Mouse (Mus musculus) erythroid progenitor cell, adult 5-6 weeks (primary cell): ENCODE measurements around the gene Mapkapk3. TPM values are rescaled to one million over a fixed set of nuclear protein-coding genes. Genes with fewer than 3 reads are reported as not detected.

ENCODE experiments used
- ATAC-seq: replicated peaks from 2 replicates; pipeline ENCODE4 v1.8.0; 2016; ENCODE audit warnings: moderate number of reproducible peaks, mild to moderate bottlenecking, moderate TSS enrichment, inconsistent platforms; ENCODE audit not compliant: poor library complexity, low FRiP score, severe bottlenecking
- total RNA-seq, 2 experiments: library from RNA; stranded (forward) in 1 of 2; stranded (reverse) in 1 of 2; fragments of 150-400 nt in 1 of 2; fragments of 186-747, 209-891 nt in 1 of 2; gene quantifications; 2 replicates each; pipeline versions ENCODE4 v1.2.3 to v1.2.4; 2015 to 2017; ENCODE audit warnings: low replicate concordance in 2 of 2

The Mapkapk3 gene
- total RNA-seq, 2 experiments from 2014 or later = 15.7 to 17.2 TPM

- ATAC-seq = peak; percentile 83
Observed at GRCm38 (mm10) chr9:107296501-107296965, 6.9 kb upstream of the Mapkapk3 start.

DNA sequence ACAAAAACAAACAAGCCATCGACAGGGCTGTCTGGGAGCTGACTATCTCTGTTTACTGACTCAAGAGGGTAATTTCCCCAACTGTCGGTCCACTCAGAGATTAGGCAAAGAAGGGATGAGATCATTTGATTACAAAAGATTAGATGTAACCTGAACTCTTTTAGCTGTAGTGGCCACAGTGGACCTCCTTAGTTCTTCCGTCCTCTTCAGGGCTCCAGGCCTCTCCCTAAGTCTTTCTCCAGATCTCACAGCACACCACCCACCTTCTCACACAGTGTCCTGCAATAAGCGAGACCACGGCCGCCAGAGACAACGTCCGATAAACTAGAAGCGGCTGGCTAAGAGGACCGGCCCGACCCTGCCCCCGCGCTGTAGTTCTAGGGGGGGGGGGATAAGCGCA lies 6.4 kb upstream of the Mapkapk3 start:
- ATAC-seq = peak; percentile 21

GRCm38 (mm10) chr9:107296016-107296040 lies 6.2 kb upstream of the Mapkapk3 start, which contains the start of gene Cish:
TSS of gene Cish (plus strand) at chr9:107296026.
- ATAC-seq = no peak

DNA sequence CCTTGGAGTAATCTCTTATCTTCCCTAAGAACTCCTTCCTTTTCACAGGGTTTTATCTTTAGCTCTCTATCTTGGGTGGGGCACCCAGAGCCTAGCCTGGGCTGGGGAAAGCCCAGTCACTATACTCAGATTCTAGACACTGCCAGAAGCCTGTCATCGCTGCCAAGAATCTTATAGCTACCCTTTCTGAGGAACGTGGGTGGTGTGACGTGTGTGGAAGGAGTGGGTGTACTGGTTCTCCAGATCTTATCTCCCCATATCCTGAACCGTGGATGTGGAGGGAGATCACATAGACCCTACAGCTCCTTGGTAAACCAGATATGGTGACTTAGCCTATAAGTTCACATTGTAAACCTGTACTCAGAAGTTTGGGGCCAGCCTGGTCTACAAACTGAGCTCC lies 5.9 kb upstream of the Mapkapk3 start:
- no peak; the same call in 1 of the 2 replicates for ATAC-seq

GRCm38 (mm10) chr9:107294249-107294648 lies 4.6 kb upstream of the Mapkapk3 start:
- no peak for ATAC-seq

DNA sequence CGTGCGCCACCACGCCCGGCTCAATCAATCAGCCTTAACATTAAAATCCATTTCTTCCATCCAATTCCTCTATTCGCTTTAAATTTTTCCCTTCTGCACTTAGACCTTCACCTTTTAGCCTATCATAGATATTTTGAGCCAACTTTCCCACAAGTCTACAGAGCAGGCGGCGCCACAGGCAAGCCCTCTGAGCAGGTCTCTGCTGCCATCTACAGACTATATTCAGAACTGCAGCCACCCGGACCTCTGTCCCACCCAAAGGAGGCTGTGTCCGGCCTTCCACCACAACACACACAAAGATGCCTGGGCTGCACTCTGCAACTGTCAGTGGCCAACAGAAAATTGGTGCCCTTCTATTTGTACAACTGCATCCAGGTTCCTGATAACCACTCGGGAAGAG lies 1.2 kb upstream of the Mapkapk3 start:
- peak; percentile 56 for ATAC-seq

- peak; percentile 81 for ATAC-seq
Observed at GRCm38 (mm10) chr9:107288711-107289110, 966 bp downstream of the Mapkapk3 start.

DNA sequence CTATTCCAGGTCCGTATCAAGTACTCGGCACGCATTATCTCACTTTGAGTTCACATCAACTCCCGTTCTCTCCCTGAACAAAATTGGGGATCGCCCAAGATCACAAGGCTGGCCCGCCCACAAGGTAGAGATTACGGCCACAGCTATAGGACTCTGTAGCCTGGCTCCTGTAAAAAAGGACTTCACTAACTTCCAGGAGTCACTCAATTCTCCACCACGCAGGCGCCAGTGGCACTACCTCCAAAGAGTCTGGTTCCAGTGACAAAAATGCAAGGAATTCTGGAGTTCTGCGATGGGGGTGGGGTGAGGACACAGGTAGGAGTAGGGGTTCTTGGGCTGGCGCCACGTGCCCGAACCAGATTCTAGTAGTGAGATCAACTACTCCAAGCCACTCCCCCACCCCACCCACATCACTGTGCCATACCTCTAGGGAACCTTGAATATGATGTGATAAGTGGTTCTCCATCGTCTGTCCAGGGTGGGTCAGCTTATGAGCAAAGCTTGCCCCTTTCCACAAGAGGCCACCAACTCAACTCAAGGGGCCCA lies 1.5 kb downstream of the Mapkapk3 start:
- ATAC-seq = no peak

GRCm38 (mm10) chr9:107287294-107287693 lies 2.4 kb downstream of the Mapkapk3 start:
- ATAC-seq = no peak

DNA sequence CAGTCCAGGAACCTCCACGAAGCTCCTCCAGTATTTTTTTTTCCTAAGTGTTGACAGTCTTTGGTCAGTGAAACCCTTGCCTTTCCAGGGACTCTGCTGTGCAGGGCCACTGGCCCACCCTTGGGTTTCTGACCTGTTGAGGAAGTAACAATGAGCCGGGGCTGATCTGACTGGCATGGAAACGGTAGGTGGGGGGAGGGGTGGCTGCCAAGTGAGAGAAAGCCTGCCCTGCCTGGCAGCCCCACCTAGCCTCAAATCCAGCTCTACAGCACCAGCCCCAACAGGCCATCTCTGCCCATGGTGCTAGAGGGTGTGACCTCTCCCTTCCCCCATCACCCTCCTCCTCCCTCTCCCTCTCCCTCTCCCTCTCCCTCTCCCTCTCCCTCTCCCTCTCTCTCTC lies 4.7 kb downstream of the Mapkapk3 start:
- ATAC-seq = no peak

- no peak for ATAC-seq
Observed at GRCm38 (mm10) chr9:107282951-107283350, 6.7 kb downstream of the Mapkapk3 start.

DNA sequence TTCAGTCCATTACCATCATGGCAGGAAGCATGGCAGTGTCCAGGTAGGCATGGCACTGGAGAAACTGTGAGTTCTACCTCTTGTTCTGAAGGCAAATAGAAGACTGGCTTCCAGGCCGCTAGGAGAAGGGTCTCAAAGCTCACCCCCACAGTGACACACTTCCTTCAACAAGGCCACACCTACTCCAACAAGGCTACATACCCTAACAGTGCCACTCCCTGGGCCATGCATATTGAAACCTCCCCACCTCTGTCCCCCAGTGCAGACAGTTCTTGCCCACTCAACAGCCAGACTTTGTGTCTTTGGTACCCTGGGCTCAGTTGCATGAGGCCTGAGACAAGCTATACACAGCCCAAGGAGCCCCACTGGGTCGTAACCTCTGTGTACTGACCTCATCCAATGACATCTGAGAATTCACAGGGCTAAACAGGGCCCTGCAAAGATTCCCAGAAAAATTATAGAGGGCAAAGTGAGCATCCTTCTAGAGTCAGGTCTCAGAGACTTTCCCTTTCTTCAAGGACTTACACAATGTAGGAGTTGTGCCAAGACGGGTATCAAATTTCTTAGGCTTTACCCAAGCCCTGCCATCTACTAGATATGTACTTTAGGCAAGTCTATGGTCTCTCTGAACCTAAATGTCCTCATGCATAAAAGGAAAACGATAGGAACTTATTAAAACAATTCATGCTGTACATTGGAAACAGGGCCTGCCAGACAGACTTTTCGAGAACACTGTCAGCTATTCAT lies 8.3 kb downstream of the Mapkapk3 start:
- no peak for ATAC-seq

DNA sequence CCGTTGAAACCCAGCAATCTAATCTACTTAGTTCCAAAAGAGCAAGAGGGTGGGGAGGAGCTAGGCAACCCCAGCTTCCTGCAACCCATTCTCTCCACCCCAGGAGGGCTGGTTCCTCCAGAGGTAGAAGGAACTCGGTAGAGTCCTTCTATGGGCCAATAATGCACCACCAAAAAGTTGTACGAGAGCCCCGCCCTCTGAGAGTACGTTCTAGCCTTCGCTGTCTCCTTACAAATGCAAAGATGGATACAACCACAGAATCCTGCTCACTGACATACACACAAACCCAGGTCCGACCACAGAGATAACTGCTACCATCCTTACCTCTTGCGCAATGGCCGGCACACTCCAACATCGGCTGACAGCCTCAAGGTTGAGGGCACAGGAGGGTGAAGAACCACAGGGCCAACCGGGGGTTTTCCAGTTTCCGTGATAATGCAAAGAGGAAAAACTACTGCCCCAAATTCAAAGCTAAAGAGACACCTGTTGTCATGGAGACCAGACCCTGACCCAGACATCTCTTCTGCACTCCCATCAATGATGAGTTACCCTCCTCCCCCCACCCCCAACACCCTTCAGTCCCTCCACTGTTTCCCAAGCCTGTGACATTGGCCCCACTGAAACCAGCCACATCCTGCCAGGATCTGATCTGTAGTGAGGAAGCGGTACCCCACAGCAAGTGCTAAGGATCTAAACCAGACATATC lies 9.2 kb downstream of the Mapkapk3 start:
- ATAC-seq = no peak

DNA sequence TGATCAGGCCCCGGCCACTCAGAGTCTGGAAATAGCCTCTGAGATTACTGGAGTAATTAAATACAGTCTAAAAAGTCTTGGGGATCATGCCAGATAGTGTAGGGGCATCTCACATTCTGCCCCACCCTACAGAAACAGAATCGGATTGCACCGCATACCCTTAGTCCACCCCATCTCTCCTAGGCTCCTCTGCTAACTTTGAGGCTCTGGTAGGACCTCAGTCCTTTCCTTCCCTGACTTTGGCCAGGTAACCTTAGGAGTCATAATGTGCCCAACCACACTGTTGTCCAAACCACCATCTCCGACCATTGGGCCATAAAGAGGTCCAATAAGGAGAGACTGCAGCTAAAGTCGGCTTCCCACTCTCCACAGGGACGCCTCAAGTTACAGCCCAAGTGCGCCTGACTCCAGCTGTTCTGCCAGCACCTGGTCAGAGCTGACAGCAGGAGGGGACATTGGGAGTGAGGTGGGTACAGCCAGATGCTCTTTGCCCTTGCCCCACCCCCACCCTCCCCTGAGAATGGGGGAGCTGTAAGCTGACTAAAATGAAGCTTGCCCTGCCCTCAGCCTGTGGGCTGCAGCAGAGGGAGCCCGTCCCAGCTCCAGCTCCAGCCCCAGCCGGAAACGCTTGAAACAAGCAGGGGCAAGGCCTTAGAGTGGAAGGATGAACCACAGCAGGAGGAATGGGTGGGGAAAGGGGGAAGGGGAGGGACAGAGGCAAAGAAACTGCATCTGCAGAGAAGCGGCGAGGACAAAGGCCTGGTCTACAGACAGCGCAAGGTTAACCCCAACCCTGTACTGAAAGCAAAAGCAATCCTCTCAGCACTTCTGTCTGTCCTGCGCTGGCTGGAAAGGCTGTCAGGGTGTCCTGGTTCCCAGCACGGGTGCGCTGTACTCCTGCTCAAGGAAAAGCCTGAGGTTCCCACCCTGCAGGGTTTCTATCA lies 10.0 kb downstream of the Mapkapk3 start:
- ATAC-seq = 0 out of 2 replicates have a peak, but pooled peaks have one; percentile 39

DNA sequence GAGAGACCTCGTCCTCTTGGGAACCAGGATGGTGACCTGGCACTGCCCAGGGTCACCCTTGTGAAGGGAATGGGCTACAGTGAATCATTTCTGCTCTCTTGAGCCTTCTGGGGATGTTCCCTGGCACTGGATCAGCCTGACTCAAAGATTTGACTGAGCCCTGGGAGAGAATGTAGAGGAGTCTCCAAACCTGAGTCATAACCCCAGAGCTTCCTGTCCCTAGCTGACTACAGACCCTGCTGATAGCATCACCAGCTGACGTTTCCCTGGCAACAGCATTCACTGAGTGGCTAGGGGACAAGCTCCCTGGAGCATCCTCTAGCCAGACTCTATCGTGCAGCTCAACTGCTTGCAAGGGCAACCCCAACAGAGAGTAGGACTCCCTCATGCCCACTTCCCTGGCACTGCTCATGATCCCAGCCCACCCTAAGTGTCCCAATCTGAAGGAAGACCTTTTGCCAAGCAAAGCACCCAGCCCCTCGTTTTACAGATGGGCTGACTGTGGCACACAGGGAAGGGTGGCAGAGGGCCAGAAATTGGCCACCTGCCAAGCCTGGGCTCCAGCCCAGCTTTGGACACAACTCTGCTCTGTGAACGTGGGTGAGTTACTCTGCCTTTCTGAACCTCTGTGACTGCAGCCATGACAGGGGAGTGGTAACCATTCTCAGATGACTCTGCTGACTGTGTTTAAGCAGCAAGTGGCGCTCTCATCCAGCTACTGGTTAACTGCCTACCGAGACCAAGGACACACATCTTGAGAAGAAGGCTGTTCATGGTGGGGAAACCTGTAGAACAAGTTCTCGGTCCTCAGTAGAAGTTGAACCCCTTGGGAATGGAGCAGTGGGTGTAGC lies 10.9 kb downstream of the Mapkapk3 start:
- ATAC-seq = no peak

GRCm38 (mm10) chr9:107278126-107278525 lies 11.6 kb downstream of the Mapkapk3 start:
- ATAC-seq = no peak

- no peak for ATAC-seq
Observed at GRCm38 (mm10) chr9:107277603-107278002, 12.1 kb downstream of the Mapkapk3 start.

GRCm38 (mm10) chr9:107275710-107276109 lies 14.0 kb downstream of the Mapkapk3 start:
- ATAC-seq = no peak

- ATAC-seq = no peak
Observed at GRCm38 (mm10) chr9:107274751-107275150, 14.9 kb downstream of the Mapkapk3 start.

GRCm38 (mm10) chr9:107273184-107273583 lies 16.5 kb downstream of the Mapkapk3 start:
- no peak for ATAC-seq
